In the genomic region with DNA sequence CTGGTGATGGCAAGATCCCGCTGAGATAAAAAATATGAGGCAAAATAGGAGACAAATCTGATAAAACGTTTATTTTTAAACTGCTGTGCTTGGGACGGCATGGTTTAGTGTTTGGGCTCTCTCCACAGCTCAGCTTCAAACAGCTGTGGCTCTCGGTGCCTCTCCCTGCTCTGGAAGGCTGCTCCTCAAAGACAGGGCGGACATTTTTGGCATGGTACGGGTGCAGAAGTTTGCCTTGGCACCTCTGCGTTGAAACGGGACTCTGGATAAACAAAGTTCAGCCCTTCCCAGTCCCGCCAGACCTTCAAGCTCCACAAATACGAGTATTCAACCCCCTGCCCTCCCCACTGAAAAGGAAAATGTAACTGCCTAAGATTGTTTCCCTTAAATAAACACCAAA, we compare ENCODE assay signal across 13 mouse cellular contexts.
DNase-seq lines count a peak whose midpoint lies in the region; ATAC-seq and TF ChIP-seq lines count a peak whose summit lies in the region.
"Had no signal": no experiment of that assay in that cellular context is flagged by ENCODE, and none has a peak within 500 bp of the region (broad histone marks: within the 10 kb centered on the region; RNA-seq: fewer than 3 reads in every experiment).

No protein-coding gene starts in this region.

- H3K9ac ChIP-seq in liver, adult 2 months (ENCODE audit: low read depth, low read length) = no peak overlapping the region
- no peak overlapping the region for H3K9ac ChIP-seq in liver, embryonic 11.5 days (ENCODE audit: low read depth, low read length)
- H3K9ac ChIP-seq: liver, embryonic 12.5 days had no signal

- no peaks in the 10 kb centered on the region for H3K4me1 ChIP-seq in liver, adult 2 months (ENCODE audit: control insufficient read depth, insufficient read depth, low read length)
- H3K4me1 ChIP-seq in liver, embryonic 11.5 days (replicated peaks; ENCODE audit: control insufficient read depth, insufficient read depth, low read length) = no peaks in the 10 kb centered on the region
- H3K4me1 ChIP-seq: hindbrain, embryonic 10.5 days; liver, embryonic 12.5 days had no signal

- 30% methylated on average over 10 of the region's 10 CpGs for WGBS in liver, adult 2 months
- 58% methylated on average over 10 of the region's 10 CpGs for WGBS in liver, embryonic 11.5 days

- no peak overlapping the region for H3K4me3 ChIP-seq in liver, adult 2 months (ENCODE audit: insufficient read depth, low read depth, low read length)
- no peak overlapping the region for H3K4me3 ChIP-seq in liver, embryonic 11.5 days (ENCODE audit: low read depth, low read length)
- H3K4me3 ChIP-seq: hindbrain, embryonic 10.5 days; liver, embryonic 12.5 days had no signal

- H3K27me3 ChIP-seq in liver, adult 2 months (ENCODE audit: control insufficient read depth, insufficient read depth, low read length) = no peaks in the 10 kb centered on the region
- no peaks in the 10 kb centered on the region for H3K27me3 ChIP-seq in liver, embryonic 11.5 days (replicated peaks; ENCODE audit: control insufficient read depth, insufficient read depth, low read length)
- H3K27me3 ChIP-seq: liver, embryonic 12.5 days had no signal

- no peak overlapping the region for H3K27ac ChIP-seq in liver, adult 2 months (replicated peaks; ENCODE audit: insufficient read depth, low read depth, low read length)
- H3K27ac ChIP-seq in liver, embryonic 11.5 days (ENCODE audit: low read depth, low read length) = no peak overlapping the region
- H3K27ac ChIP-seq: hindbrain, embryonic 10.5 days; liver, embryonic 12.5 days had no signal

- no peak for TF ChIP-seq POLR2A in liver, adult 2 months (IDR thresholded peaks at IDR 0.05; ENCODE audit: extremely low read depth, insufficient read depth, low read length)

- H3K9me3 ChIP-seq in liver, embryonic 11.5 days (ENCODE audit: control insufficient read depth, low read length) = no peaks in the 10 kb centered on the region
- H3K9me3 ChIP-seq: hindbrain, embryonic 10.5 days; liver, embryonic 12.5 days had no signal

- no peaks in the 10 kb centered on the region for H3K79me2 ChIP-seq in liver, adult 2 months (ENCODE audit: control insufficient read depth, insufficient read depth, low read length)

- no peak overlapping the region for H3K4me2 ChIP-seq in liver, embryonic 11.5 days
- H3K4me2 ChIP-seq: liver, embryonic 12.5 days had no signal

- peak; percentile 7 for DNase-seq in embryo, embryonic 10 days (ENCODE audit: low spot score)
- no peak for DNase-seq in embryo, embryonic 9.5 days (ENCODE audit: extremely low spot score)
- DNase-seq in liver, adult 2 months (ENCODE audit: extremely low read depth, low read depth, low spot score) = peak; percentile 7
- DNase-seq in liver, embryonic 11.5 days (ENCODE audit: low spot score) = no peak
- peak; percentile 39 for DNase-seq in heart, postnatal 4 days
- peak; percentile 13 for DNase-seq in skeletal muscle tissue, adult 2 months (ENCODE audit: low read depth, low spot score)
- DNase-seq in cerebellum, postnatal 25 days = no peak
- DNase-seq: midbrain, embryonic 14.5 days; thymus, postnatal 14 days had no signal

- ATAC-seq in liver, embryonic 11.5 days (replicated peaks; ENCODE audit: low FRiP score) = no peak
- no peak for ATAC-seq in monocyte, adult 5-6 weeks (replicated peaks; ENCODE audit: insufficient number of reproducible peaks, low FRiP score, low TSS enrichment, poor library complexity, severe bottlenecking)
- ATAC-seq: forebrain, embryonic 14.5 days; liver, embryonic 12.5 days had no signal

- TF ChIP-seq CTCF in liver, adult 2 months (IDR thresholded peaks at IDR 0.05; ENCODE audit: low read depth, low read length) = no peak

- no peaks in the 10 kb centered on the region for H3K36me3 ChIP-seq in liver, adult 2 months (ENCODE audit: control insufficient read depth, insufficient read depth, low read length)
- H3K36me3 ChIP-seq in liver, embryonic 11.5 days (ENCODE audit: control insufficient read depth, insufficient read depth, low read length) = no peaks in the 10 kb centered on the region
- H3K36me3 ChIP-seq: hindbrain, embryonic 10.5 days; liver, embryonic 12.5 days had no signal

Comparison
In these comparisons a context has a peak if more than half of its experiments do, and no peak if none do; other contexts are left out.
1. DNase-seq: peak in embryo, embryonic 10 days (single experiment), liver, adult 2 months (single experiment), heart, postnatal 4 days (single experiment) and skeletal muscle tissue, adult 2 months (single experiment); none in embryo, embryonic 9.5 days (single experiment), liver, embryonic 11.5 days (single experiment) and cerebellum, postnatal 25 days (0 of 2).